Mouse (Mus musculus): Measurements from ENCODE around the gene Blmh.

- TF ChIP-seq CTCF (IDR thresholded peaks at IDR 0.05; ENCODE audit: low read depth), result no peak
- no peak for TF ChIP-seq EP300 (IDR thresholded peaks at IDR 0.05; ENCODE audit: low read depth)
Measured at GRCm38 (mm10) chr11:76924759-76925236, at the start of gene Blmh.

Measured in liver, embryonic 14.5 days (tissue).